Mouse (Mus musculus): ENCODE data around the gene Cdk17.

Cdk17 gene

DNA sequence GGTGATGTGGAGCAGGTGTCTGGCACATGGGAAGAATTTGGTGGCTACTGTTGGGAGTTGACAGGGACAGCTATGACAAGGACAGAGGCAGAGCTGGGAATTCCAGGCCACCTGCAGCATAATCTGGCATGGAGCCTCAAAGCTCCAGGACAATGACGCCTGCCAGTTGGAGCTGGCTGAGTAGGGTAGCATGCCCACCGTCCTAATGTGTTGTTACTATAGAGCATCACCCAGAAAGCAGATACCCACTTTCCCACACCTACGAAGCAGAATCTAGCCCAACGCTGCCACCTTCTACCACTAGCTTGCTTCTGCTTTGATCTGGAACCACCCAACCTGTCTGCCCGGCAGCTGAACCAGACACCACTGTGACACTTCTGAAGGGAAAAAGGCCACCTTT is 103.3 kb downstream of the Cdk17 start:
- DNase-seq (ENCODE audit: low read depth): no peak

DNA sequence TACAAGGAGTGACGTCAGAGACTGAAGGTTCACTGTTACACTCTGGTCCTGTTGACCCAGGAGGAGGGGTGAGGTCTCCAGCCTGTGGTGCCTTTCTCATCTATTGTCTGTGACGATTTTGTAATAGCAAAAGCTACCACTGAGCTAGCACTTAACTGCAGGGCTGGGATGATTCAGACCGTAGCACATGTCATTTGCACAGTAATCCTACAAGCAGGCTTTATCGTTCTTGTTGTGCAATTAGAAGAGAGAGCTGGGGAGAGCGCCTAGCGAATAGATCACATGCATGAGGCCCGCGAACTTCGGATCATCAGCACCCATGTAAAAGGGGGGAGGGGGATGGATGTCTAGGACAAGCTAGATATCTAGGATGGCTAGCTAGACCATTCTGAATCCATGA is 105.2 kb downstream of the Cdk17 start:
- no peak for DNase-seq (ENCODE audit: low read depth)

DNA sequence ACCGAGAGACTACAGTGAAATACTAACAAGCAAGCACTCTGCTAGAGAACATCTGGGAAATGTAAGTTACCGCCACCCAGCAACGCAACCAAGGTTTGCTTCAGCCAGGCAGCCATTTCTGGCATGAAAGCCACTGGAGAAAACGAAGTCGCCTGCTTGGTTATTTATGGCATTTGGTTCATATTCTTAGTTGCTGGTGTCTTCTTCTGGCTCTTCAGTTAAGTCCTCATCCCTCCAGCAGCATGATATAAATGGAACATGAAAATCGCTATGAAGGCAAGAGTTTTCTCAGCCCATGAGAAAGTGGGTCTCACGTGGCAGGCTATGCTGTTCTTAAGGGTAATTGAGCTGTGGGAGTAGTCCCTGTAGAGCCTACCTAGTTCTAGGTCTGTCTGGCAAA is 105.8 kb downstream of the Cdk17 start:
- DNase-seq (ENCODE audit: low read depth): no peak

DNA sequence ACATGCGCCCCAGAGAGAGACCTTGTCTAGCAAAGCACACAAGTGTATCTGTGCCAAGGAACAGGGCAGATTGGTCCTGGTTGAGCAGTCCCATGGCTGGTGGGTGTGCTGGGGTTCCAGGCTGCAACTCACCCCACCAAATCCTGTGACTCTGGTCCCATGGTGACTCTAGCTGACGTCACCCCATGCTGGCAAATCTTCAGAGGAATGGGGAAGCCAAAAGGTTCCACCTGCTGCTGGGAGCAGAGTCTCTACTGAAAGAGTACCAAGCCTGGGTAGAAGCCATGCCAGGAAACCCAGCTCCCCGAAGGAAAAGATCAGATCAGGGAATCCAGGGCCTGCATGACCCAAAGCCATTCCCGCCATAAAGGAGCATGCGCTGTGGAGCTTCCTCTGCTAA is 106.8 kb downstream of the Cdk17 start:
- DNase-seq (ENCODE audit: low read depth): no peak

DNA sequence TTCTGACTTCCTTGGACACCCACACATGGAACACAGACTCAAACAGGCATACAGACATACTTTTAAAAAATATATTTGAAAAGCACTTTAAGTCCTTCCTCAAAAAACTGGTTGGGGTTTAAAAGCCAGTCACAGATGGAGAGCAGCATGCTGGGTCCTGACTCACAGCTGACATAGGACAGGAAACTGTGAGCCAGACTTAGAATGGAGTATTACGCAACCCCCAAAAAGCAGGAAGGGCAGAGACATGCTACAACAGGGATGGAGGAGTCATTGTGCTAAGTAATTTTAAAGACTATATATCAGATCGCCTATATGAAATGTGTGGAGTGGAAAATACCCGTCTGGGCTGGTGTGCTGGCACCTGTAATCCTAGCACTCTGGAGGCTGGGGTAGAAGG is 107.7 kb downstream of the Cdk17 start:
- no peak for DNase-seq (ENCODE audit: low read depth)

DNA sequence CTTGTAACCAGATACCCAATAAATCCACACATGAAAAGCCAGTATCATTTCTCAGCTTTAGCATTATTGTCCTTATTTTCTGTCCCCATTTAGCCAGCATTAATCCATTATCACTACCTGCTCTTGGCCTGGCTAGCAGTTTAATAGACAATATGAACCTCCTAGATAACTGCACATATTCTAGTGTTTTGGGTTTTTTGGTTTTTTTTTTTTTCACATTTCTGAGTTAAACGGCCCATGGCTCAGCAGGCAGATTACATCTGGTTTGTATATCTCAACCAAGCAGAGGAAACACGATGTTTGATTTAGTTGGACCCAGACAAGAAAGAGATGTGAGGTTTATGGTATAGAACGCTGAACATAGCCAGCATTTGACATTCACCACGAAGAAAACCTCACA is 109.1 kb downstream of the Cdk17 start:
- DNase-seq (ENCODE audit: low read depth): no peak

DNA sequence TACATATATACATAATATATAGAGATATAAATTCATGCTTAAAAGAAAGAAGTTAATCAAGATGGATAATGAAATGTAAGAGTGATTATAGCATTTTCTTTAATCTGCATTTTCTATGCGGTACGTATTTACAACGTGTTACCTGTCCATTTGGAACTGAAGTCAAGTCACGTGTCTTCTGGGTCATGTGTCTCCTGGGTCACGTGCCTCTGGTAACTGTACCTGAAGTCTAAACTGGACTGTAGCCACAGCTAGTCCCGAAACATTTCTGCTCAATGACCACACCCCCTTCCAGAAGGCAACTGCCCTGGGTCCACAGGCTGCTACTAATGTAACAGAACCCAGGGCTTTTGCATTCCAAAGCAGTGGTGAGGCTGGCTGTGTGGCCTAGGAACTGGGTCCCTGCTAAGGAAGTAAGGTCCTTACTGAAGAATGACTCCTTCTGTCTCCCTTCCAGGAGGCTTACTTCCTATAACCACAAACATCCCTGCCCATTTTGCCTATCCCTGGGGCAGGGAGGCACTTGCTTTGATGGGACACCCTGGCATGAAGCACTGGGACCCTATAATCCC is 110.3 kb downstream of the Cdk17 start:
- no peak for DNase-seq (ENCODE audit: low read depth)

DNA sequence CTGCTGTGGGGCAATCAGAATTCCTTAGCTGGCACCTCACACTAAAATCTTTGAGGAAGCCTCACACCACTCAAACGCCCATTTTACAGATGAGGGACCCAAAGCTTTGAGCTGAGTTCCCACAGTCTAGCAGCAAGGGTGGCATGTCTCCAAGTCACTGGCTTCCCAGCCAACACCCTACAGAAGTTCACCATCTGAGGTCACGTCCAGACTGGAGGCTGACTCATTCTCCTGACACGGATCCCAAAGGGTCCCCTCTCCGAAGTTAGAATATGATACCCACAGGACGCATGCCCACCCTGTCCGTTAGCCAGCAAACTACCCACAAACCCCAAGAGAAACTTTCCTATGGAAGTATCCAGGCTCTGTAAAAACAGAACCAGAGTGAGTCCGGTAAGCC is 111.2 kb downstream of the Cdk17 start:
- no peak for DNase-seq (ENCODE audit: low read depth)

DNA sequence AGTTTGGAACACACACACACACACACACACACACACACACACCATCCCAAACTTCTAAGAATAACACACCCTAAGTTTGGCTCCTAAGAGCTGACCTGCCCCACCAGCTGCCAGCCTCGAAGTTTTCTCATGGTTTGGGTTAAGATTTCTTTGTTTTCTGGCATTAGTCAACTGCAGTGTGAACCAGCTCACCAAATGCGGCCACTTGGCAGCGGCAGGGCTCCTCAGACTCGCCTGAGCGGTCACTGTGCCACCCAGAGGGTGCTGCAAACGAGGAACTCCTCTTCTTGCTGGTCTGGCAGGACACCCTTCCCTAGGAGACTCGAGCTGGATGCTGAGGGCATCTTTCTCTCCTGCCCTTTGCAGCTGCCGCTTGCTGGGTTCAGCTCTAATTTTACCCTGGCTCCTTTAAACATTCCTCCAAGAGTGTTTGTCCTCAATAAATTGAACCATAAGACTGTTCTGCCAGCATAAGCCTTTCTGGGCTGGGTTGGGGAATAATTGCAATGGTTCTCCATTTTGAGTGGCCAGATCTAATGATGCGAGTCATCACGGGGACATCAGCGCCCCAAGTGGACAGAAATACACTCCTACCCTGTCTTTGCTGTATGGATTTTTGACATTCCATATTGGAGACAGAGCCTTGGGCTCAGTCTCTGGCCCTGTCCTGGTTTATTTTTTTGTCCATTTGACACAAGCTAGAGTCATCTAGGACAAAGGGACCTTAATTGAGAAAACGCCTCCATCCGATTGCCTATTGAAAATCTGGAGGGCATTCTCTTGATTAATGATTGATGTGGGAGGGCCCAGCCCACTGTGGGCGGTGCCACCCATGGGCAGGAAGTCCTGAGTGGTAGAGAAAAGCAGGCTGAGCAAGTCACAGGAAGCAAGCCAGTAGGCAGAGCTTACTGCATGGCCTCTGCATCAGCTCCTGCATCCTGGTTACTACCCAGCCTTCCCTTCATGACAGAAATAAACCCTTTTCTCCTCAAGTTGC is 112.6 kb downstream of the Cdk17 start:
- DNase-seq (ENCODE audit: low read depth): peak; percentile 66

DNA sequence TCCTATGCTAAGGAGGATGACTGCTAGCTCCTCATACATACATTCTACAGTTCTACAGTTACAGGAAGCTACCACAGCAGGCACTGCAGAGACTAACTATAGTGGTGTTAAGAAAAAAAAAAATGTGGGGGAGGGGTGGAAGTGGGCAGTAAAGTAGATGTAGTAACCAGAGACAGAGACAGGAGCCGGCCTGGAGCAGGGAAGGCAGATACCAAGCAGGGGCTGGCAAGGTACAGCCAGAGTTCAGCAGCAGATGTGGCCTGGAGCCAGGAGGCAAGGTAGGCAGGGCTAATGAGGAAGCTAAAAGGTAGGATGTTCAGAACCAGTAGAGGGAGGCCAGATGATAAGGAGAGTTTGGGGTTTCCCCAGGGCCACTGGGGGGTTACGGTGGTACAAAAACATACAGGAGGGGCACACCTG is 113.6 kb downstream of the Cdk17 start:
- peak; percentile 73 for DNase-seq (ENCODE audit: low read depth)

DNA sequence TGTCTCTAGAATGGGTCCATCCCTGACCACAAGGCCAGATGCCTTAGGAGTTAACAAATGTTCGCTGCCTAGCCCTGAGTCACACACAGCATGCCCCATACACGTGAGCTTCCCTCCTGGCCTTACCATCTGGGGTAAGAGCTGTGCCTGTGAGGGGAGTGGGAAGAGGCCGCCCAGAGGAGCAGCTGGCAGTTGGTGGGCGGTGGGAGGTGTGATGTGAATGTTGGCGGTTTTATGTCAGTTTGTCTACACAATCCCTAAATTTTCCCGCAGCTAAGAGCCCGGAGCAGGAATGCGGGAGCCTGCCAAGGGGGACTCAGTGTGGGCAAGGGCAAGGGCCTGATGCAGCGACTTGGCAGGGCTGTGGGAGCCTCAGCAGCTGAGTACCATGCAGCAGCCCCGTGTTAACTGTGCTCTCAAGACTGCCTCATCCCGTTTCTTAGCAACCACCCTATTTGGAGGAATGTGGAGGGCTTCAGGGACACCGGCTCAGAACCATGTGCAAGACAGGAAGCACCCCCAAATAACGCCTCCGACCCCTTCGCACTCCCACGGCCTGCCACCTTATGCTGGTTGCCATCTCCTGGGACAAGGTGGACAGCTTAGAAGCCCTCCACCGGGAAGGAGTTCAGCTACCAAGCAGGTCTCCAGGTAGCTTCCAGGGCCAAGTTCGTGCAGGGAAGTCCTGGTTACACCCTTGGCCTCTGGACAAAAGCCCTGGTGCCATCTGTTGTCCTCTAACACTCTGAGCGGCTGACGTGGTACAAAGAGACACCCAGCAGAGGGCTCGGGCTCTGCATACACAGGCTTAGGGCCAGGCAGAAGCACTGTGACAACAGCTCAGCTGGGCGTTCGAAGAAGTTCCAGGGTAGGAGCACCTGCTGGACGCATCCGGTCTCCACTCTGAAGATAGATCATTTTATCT is 114.8 kb downstream of the Cdk17 start:
- DNase-seq (ENCODE audit: low read depth): no peak

DNA sequence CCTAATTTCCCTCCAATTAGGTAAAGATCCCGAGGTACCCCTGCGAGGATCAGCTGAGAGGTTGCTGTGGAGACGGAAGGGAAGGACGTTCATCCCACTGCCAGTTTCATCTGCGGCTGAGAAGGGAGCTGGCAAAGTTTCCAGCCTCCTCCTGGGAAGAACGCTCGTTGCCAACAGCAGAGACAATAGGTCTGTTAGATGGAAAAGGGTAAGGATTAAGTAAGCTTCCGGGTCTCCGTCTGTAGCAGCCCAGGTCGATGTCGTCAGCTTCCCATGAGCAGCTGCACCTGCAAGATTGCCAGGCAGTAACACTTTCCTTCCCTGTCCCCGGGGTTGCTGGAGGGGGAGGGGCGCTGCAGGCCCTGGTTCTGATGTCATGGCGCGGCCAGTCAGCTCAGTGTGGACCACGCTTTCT is 115.7 kb downstream of the Cdk17 start:
- DNase-seq (ENCODE audit: low read depth): no peak

DNA sequence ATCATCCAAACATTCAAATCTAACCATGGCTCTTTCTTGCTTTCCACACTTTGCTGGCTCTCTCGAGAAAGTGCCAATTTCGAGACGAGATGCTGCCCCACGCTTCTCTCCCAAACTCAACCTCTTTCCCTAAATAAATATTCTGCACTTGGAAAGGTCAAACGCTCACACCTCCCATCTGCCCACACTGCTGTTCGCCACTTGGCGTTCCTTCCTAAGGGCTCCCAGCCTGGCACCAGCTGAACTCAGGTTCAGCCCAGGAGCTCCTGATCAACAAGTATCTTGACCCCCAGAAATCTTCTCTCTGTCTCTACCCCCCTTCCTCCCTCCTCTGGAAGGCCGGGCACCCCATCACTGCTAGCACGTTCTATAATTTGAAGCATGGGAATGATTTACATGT is 116.2 kb downstream of the Cdk17 start:
- DNase-seq (ENCODE audit: low read depth): no peak

DNA sequence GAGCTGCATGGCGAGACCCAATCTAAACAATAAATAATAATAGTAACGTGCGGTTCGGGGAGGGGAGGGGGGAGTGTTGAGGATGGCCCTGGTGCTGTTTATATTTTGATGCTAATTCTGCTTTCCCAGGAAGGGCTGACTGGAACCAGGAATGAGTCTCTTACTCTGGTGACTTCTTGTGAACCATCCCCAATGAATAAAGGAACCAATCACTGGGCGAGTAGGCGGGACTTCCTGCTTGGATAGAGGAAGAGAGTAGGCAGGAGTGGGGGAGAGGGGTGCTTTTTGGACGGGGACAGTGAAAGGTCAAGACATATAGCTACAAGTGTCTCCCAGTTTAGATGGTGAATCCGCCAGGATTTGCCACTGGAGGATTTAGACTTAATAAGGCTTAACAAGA is 117.7 kb downstream of the Cdk17 start:
- DNase-seq (ENCODE audit: low read depth): no peak

DNA sequence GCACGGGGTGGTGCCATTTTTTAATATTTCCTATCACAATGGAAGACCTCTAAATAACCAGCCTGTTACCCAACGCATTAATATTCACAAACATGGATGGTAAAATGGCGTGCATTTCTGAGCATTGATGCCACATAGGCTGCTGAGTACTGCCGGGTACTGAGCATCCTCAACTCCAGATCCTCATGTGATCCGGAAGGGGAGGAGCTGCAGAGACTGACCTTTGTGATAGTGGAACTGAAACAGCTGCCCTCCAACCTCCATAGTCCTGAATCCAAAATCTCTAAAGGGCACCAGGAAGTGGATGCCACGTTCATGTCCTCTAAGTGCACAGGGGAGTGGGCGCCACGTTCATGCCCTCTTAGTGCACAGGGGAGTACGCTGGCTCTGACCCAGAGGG is 118.4 kb downstream of the Cdk17 start:
- no peak for DNase-seq (ENCODE audit: low read depth)

DNA sequence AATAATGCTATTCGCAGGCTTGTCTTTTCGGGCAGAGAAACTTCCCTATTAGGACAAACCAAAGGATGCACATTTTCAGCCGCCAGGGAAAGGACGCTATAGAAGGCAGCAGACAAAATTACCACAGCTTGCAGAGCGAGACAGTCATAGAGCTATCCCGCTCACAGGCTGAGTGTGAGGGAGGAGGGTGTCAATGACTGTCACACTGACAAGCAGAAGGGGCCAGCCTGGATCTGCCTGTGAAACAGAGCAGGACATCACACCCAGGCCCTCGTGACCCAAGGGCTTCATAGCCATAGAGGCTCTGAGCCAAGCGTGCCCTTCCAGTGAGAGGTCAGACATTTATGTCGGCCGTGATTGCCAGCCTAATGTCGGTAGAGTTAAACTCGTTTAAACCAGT is 119.9 kb downstream of the Cdk17 start:
- DNase-seq (ENCODE audit: low read depth): no peak

DNA sequence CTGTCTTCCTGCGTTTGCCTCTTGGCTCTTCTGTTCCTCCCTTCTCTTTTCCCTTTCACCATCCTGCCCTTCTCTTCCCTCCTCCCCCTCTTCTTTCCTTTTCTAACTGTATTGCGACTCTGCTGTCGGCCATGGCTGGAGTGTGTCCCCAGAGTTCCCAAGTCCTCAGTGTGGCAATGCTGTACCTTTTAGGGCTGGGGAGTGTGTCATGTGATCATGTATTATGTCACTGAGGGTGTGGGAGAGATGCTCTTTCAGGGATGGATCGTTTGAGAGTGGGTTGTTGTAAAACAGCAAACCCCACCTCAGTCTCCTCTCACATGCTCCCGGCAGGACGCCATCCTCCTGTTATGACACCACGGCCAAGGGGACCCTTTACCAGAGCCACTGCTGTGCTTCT is 120.4 kb downstream of the Cdk17 start:
- DNase-seq (ENCODE audit: low read depth): no peak

DNA sequence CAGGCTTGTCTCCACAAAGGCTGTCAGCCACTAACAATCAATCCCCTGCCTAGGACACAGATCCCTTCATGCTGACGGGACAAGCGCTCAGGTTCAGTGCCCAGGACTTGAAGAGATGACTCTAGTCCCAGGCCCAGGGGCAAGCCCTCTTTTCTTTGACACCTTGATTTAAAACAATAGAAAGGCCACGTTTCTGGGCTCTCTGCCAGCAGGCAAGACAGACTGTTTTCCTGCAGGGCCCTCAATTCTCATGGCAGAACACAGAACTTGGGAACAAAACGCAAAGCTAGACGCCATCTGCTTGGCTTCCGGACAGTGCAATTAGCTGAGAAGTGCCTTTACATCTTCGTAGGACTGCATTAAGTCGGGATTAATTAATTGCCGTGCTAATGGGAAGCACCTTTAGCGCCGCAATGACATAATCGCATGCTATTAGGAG is 121.9 kb downstream of the Cdk17 start:
- no peak for DNase-seq (ENCODE audit: low read depth)

DNA sequence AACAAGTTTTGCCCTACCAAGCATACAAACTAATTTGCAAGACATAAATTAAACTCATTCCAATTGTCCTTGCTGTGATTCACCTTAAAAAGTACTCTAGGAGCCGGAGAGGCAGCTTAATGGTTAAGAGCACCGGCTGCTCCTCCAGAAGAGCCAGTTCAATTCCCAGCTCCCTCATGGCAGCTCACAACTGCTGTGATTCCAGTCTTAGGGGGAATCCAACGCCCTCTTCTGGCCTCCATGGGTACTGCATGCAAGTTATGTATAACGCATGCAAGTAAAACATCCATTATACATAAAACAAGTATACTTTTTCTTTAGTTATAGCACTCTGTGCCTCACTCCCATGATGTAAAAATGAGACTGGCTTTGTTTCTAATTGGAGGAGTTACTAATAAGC is 122.6 kb downstream of the Cdk17 start:
- DNase-seq (ENCODE audit: low read depth): peak; percentile 55

DNA sequence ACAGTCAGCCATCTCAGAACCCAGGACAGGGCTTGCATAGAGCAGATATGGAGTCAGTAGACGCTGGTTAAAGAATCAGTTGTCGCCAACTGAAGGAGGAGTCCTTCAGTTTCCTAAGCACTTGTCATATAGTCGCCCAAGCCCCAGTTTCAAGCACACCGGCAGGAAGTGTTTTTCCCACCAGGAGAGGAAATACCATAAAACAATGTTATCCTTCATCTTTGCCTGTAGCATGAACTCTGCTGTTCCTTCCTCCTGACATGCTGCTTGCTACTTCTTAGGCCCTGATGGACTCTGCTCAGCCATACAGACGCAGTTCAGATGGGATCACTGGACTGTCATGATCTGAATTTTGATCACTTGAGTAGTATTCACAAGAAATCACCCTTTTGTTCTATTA is 124.8 kb downstream of the Cdk17 start:
- no peak for DNase-seq (ENCODE audit: low read depth)

DNA sequence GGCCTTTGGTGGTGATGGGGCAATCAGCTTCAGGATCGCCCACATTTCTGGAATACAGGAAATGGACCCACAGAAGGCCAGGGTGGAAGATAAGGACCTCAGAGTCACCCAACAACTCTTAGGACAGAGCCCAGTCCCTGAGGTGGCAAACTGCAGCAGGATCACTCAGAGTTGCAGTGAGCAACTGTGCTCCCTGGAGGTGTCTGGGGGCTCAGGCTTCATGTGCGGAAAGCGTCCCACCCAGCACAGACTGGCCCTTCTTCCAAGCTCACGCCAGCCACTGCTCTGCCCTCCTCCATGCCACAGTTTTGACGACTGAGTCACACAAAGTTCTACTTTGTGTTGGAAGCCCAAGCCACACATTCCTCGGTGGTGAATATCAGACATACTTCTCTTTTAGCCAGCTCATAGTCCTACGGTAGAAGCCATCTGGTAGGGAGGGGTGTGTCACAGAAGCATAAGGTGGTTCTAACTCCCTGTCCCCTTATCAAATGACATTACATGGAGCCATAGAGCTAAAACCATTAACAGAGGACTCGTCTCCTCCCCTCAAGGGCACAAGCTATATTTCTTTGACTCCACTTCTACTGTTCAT is 127.0 kb downstream of the Cdk17 start:
- no peak for DNase-seq (ENCODE audit: low read depth)

DNA sequence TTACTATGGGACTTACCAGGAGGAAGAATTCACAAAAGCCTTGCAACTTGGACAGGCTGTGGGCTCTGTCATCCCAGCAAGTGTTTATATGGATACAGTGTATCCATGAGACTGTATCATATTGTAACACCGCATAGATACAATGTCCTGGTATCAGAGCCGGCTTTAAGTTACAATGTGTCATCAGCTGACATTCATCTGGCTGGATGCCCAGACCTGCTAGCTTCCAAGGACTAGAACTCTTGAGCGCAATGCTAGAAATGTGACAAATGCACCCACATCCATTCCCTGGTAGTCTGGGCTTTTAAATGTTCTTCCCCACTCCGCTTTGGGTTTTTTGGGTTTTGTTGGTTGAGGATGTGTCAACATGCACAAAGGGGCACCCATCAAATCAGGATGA is 127.7 kb downstream of the Cdk17 start:
- DNase-seq (ENCODE audit: low read depth): no peak
